Mouse (Mus musculus): Measurements from ENCODE around the gene Hmbs. TPM values are rescaled to one million over a fixed set of nuclear protein-coding genes. Genes with fewer than 3 reads are reported as not detected.
"Not testable (repeated sequence)": the region's sequence is repeated elsewhere in the genome, so short reads cannot be mapped to it uniquely, and the experiment has no call there.

Hmbs gene
- total RNA-seq, 2 experiments from 2014 or later, result 22.6 to 22.8 TPM

DNA sequence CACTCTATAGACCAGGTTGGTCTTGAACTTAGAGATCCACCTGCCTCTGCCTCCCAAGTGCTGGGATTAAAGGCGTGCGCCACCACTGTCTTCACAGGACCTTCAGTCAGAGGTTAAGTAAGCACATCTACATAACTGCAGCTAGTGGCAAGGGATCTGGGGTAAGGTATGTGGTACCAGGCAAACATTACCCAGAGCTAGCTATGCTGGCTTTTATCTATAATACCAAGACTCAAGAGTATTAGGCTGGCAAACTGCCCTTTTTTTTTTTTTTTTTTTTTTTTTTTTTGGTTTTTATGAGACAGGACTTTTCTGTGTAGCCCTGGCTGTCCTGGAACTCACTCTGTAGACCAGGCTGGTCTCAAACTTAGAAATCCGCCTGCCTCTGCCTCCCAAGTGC is 44.0 kb downstream of the Hmbs start:
- not testable (repeated sequence) for DNase-seq (ENCODE audit: low spot score in 2 of 2)

DNA sequence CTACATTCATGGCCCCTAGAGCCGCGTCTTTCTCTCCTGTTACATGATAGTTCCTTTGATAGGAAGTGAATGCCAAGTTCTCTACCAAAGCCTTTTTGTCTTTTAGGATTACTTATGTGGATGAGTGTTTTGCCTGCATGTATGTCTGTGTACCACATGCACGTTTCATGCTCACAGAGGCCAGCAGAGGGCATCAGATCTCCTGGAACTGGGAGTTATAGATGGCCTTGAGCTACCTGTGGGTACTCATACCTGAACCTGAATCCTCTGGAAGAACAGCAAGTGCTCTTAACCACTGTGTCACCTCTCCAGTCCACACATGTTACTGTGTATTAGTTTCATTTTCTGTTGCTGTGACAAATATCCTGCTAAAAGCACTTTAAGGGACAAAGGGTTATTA is 51.5 kb downstream of the Hmbs start:
- DNase-seq (ENCODE audit: low spot score in 2 of 2), result no peak

DNA sequence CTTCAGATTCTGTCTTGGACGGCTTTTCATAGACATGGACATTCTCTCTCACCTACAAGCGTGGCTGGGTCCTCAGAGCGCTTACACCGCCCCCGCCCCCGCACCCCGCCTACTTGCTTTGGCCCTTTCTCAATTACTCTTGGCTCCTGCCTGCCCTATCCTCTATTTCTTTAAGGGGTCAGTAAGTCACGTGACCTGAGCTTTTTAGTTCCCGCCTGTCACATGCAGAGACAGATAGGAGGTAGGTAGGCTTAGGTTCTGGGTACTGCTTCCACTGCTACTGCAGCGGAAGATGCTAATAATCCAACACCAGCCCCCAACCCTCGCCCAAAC is 55.1 kb downstream of the Hmbs start:
- no peak for DNase-seq (ENCODE audit: low spot score in 2 of 2)

DNA sequence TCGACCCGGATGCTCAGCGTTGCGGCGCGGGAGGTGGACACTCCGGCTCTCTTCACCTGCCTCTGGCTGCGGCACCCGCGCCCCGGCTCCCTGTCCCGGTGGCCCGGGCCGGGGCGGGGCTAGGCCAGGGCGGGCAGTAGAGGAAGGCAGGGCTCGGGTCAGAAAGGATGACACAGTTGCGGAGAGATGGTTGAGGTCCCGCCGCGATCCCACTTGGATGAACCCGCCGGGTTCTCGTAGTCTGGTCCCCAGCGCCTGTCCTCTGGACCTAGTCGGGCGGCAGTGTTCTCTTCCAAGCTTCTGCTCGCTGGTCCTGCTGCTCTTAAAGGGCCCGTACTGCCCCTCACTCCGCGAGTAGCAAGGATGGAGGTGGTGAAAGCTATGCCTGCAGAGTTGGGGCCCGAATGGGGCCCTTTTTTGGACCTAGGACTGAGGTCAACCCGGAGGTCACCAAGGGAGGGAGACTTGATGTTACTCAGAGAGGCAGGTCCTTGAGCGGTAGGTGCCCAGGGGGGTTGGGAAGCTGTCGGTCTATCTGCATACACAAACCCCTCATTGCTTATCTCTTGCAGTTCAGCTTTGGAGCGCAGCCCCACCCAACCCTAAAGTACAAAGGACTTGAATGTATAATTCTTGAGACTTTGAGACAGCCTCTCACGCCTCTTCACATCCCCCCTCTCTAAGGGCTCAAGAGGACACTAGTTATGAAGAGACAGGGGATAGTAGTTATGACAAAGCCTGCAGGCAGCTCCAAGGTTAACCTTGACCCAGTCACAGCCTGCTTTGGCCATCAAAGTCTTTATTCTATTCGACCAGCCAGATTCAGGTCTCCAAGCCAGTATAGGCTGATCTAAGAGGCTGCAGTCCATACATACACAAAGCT is 55.7 kb downstream of the Hmbs start, which contains the start of gene Abcg4:
Gene Abcg4, minus strand, starts transcription at position 540 of the 883 bp plus-strand sequence.
- peak in 1 of 2 experiments; percentile 64 for DNase-seq (ENCODE audit: low spot score in 2 of 2)

DNA sequence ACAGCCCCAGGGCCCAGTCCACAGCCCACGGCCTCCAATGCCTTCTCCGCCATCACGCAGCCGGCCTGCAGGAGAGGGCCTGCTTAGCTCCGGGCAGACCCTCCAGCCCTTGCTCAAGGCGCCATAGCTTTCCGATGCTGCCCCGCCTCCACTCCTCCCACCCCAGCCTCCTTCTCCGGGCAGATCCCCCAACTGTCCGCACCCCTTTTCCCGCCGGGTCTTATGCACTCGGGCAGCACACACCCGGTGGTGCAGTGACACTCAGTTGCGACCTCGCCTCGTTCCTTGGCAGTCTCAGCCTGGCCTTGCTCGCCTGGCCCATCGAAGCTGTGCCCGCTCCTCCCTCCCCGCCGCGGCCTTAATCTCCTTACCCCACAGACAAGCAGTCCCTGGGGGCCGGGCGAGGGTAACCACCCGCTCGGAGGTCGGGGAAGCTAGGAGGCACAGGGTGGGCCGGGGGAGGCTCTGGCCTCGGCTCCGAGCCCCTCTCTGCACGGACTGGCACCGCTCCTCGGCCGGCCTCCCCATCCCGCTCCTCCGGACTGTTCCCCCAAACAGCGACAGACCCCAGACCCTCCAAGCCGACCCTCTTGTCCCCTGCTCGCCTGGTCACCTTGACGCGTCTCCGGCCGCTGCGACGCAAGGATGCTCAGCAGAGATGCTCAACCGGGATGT is 56.5 kb downstream of the Hmbs start:
- DNase-seq (ENCODE audit: low spot score in 2 of 2), result peak in 1 of 2 experiments; percentile 18

DNA sequence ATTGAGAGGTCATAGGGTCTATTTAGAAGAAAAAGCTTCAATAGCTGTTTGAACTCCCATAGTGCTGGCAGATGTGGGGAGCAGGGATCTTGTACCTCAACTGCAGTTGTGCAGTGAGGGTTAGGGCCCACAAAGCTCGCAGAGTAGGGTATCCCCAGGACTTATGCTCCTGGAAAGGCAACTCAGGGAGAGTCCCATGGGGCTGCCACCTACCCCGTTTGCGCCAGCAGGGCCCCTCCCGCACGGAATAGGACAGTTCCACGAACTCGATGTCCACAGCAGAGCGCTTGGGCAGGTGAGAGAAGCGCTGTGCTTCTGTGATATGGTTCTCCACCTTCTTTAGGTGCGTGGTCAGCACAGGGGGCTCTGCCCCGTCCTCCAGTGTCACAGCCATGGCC is 57.0 kb downstream of the Hmbs start:
- no peak for DNase-seq (ENCODE audit: low spot score in 2 of 2)

Small RNA genes within 50 kb of the gene (microRNA-seq; reads per million reads assigned to microRNA genes)
- 0 reads per million in 2 experiments for gene Gm44335

Other genes with a start within 250 kb of the Hmbs start
- gene Mfrp, start 242.5 kb downstream of the Hmbs start, total RNA-seq (2021), result 1 to 10 TPM in 1 of 2 experiments, under 1 TPM in 1; 0.33 to 8.6 TPM
- gene C1qtnf5, start 237.0 kb downstream of the Hmbs start, total RNA-seq (2021), result 10 to 100 TPM; 13.5 to 18.6 TPM
- under 1 TPM; 0.14 to 0.29 TPM for gene Gm49380, start 230.7 kb downstream of the Hmbs start, total RNA-seq (2021)
- 10 to 100 TPM; 27.7 to 28.2 TPM for gene Rnf26, start 230.7 kb downstream of the Hmbs start, total RNA-seq (2021)
- gene Mcam, start 209.8 kb downstream of the Hmbs start, total RNA-seq (2021), result 10 to 100 TPM; 24.5 to 27.8 TPM
- gene Cbl, start 110.2 kb downstream of the Hmbs start, total RNA-seq (2021), result 10 to 100 TPM; 58.1 to 62.7 TPM
- gene Ccdc153, start 103.6 kb downstream of the Hmbs start, total RNA-seq (2021), result 1 to 10 TPM; 4.5 to 8.4 TPM
- gene Pdzd3, start 92.8 kb downstream of the Hmbs start, total RNA-seq (2021), result 1 to 10 TPM in 1 of 2 experiments, under 1 TPM in 1; 0.88 to 1.0 TPM
- 10 to 100 TPM in 1 of 2 experiments, 1 to 10 TPM in 1; 10.0 to 12.2 TPM for gene Nlrx1, start 75.6 kb downstream of the Hmbs start, total RNA-seq (2021)
- gene Abcg4, start 55.6 kb downstream of the Hmbs start, total RNA-seq (2021), result 10 to 100 TPM; 69.3 to 75.8 TPM
- gene Hinfp, start 38.6 kb downstream of the Hmbs start, total RNA-seq (2021), result 10 to 100 TPM; 26.0 to 28.5 TPM
- gene C2cd2l, start 23.9 kb downstream of the Hmbs start, total RNA-seq (2021), result 100 to 1,000 TPM; 128 to 144 TPM
- gene Dpagt1, start 18.2 kb downstream of the Hmbs start, total RNA-seq (2021), result 10 to 100 TPM; 16.2 to 16.3 TPM
- gene H2afx, start 9.5 kb downstream of the Hmbs start, total RNA-seq (2021), result 10 to 100 TPM; 50.5 to 59.1 TPM
- gene Vps11, start 17.4 kb upstream of the Hmbs start, total RNA-seq (2021), result 10 to 100 TPM; 41.8 to 46.1 TPM
- gene Hyou1, start 35.3 kb upstream of the Hmbs start, total RNA-seq (2021), result 100 to 1,000 TPM in 1 of 2 experiments, 10 to 100 TPM in 1; 97.1 to 116 TPM
- gene Slc37a4, start 52.6 kb upstream of the Hmbs start, total RNA-seq (2021), result 10 to 100 TPM; 39.8 to 41.0 TPM
- gene Rps25, start 62.9 kb upstream of the Hmbs start, total RNA-seq (2021), result 100 to 1,000 TPM; 593 to 617 TPM
- gene Trappc4, start 63.4 kb upstream of the Hmbs start, total RNA-seq (2021), result 10 to 100 TPM; 67.9 to 73.9 TPM
- gene Ccdc84, start 74.3 kb upstream of the Hmbs start, total RNA-seq (2021), result 10 to 100 TPM; 19.6 to 24.1 TPM
- not detected for gene Foxr1, start 96.9 kb upstream of the Hmbs start, total RNA-seq (2021)
- gene Upk2, start 110.7 kb upstream of the Hmbs start, total RNA-seq (2021), result not detected
- 10 to 100 TPM; 76.1 to 76.3 TPM for gene Bcl9l, start 138.6 kb upstream of the Hmbs start, total RNA-seq (2021)
- not detected for gene Cxcr5, start 217.6 kb upstream of the Hmbs start, total RNA-seq (2021)